Mouse (Mus musculus) inflammation-experienced regulatory T-cells, adult 6 months (primary cell): ENCODE results near the gene 6030498E09Rik. TPM values are rescaled to one million over a fixed set of nuclear protein-coding genes. Genes with fewer than 3 reads are reported as not detected.

Experiments used
- ATAC-seq: one replicate; pipeline ENCODE4 v1.8.0; 2017
- polyA plus RNA-seq, 3 experiments: library from polyadenylated mRNA; unstranded; fragments of 100-300 nt; shearing (Covaris generic); gene quantifications; one replicate each; pipeline ENCODE4 v1.2.1; 2017

Gene 6030498E09Rik
- not detected for polyA plus RNA-seq

- no peak for ATAC-seq
Observed at GRCm38 (mm10) chrX:38772478-38772877, at the start of gene 6030498E09Rik. Gene 6030498E09Rik (plus strand): TSS chrX:38772671.

GRCm38 (mm10) chrX:38730081-38730480 is 42.4 kb upstream of the 6030498E09Rik start:
- ATAC-seq: no peak

GRCm38 (mm10) chrX:38730639-38731038 is 41.8 kb upstream of the 6030498E09Rik start:
- no peak for ATAC-seq

GRCm38 (mm10) chrX:38733683-38734082 is 38.8 kb upstream of the 6030498E09Rik start:
- no peak for ATAC-seq

GRCm38 (mm10) chrX:38734916-38735880 is 37.3 kb upstream of the 6030498E09Rik start:
- ATAC-seq: no peak

GRCm38 (mm10) chrX:38771453-38771852 is 1.0 kb upstream of the 6030498E09Rik start:
- no peak for ATAC-seq

- no peak for ATAC-seq
Observed at GRCm38 (mm10) chrX:38771886-38772285, 585 bp upstream of the 6030498E09Rik start.

GRCm38 (mm10) chrX:38794373-38794772 is 21.9 kb downstream of the 6030498E09Rik start:
- no peak for ATAC-seq

GRCm38 (mm10) chrX:38813934-38814333 is 41.5 kb downstream of the 6030498E09Rik start:
- no peak for ATAC-seq

- no peak for ATAC-seq
Observed at GRCm38 (mm10) chrX:38816841-38817240, 44.4 kb downstream of the 6030498E09Rik start.

- no peak for ATAC-seq
Observed at GRCm38 (mm10) chrX:38958571-38958970, 186.1 kb downstream of the 6030498E09Rik start.

GRCm38 (mm10) chrX:38996265-38996664 is 223.8 kb downstream of the 6030498E09Rik start:
- no peak for ATAC-seq

Other genes starting within 250 kb of the 6030498E09Rik start
- 10 to 100 TPM; 27.4 to 32.9 (median 32.0) TPM for gene Cul4b, start 196.5 kb upstream of the 6030498E09Rik start, polyA plus RNA-seq
- 100 to 1,000 TPM; 124 to 135 (median 126) TPM for gene Mcts1, start 172.1 kb upstream of the 6030498E09Rik start, polyA plus RNA-seq
- gene C1galt1c1, start 137.6 kb upstream of the 6030498E09Rik start, polyA plus RNA-seq: 10 to 100 TPM; 18.8 to 30.4 (median 24.1) TPM